In the genomic region with DNA sequence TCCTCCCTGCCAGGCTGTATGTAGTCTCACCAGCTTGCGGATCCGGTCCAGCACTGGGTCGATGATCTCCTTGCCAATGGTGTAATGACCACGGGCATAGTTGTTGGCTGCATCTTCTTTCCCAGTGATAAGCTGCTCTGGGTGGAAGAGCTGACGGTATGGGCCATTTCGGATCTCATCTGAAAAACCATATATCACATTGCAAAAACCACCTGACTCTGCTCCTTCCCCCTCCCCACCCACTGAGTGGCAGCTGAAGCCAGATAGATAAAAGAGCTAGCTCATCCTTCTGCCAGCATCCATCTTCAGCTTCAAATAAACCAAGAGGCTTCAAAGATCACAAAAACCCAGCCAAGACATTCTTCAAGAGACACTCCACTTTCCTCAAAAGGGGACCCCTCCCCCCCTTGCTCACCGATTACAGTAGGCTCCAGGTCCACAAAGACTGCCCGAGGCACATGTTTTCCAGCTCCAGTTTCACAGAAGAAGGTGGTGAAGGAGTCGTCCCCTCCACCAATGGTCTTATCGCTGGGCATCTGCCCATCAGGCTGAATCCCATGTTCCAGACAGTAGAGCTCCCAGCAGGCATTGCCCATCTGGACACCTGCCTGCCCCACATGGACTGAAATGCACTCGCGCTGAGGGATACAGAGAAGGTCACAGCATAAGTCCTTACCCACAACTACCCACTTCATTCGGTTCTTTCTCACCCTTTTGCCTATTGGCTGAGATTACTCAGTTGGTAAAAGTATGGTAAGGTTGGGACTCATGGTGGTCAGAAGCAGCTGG, we compare ENCODE assay signal across 8 mouse cellular contexts. TPM values are rescaled to one million over a fixed set of nuclear protein-coding genes. Genes with fewer than 3 reads are reported as not detected.
A peak's percentile ranks its signal among the peaks of the same experiment; 100 is the strongest.
DNase-seq lines count a peak whose midpoint lies in the region; ATAC-seq and TF ChIP-seq lines count a peak whose summit lies in the region.

No protein-coding gene starts in this region.

- no peaks in the 10 kb centered on the region; the same call in 1 of the 2 replicates for H3K9me3 ChIP-seq in erythroblast, embryonic 14.5 days (ENCODE audit: control insufficient read depth, low read length)
- H3K9me3 ChIP-seq in intestine, embryonic 16.5 days (ENCODE audit: control insufficient read depth, low read length) = no peaks in the 10 kb centered on the region
- H3K9me3 ChIP-seq in midbrain, embryonic 10.5 days (replicated peaks) = no peaks in the 10 kb centered on the region

- H3K4me3 ChIP-seq in spleen, adult 2 months (ENCODE audit: extremely low read depth, insufficient read depth, insufficient read length) = peak overlapping the region; percentile 86
- peak overlapping the region; percentile 85 for H3K4me3 ChIP-seq in erythroblast, embryonic 14.5 days (replicated peaks)
- H3K4me3 ChIP-seq in intestine, embryonic 16.5 days (ENCODE audit: low read length) = peak overlapping the region; percentile 64
- no peak overlapping the region for H3K4me3 ChIP-seq in midbrain, embryonic 10.5 days

- no peak for ATAC-seq in intestine, embryonic 16.5 days

- peaks cover 24% of the 10 kb centered on the region; the same call in 1 of the 2 replicates for H3K4me1 ChIP-seq in spleen, adult 2 months (ENCODE audit: control insufficient read depth, insufficient read depth, insufficient read length)
- peaks cover 80% of the 10 kb centered on the region for H3K4me1 ChIP-seq in erythroblast, embryonic 14.5 days (ENCODE audit: control insufficient read depth)
- peaks cover 46% of the 10 kb centered on the region for H3K4me1 ChIP-seq in intestine, embryonic 16.5 days (ENCODE audit: control insufficient read depth, insufficient read depth, low read length)
- H3K4me1 ChIP-seq in midbrain, embryonic 10.5 days = peaks cover 34% of the 10 kb centered on the region

- no peak for DNase-seq in spleen, adult 2 months (ENCODE audit: low read depth in 1 of 2, low spot score in 2 of 2)
- no peak for DNase-seq in spleen, adult 18-20 months
- peak; percentile 66 to 71 for DNase-seq in spleen, postnatal 4 days (ENCODE audit: low spot score in 2 of 2)
- DNase-seq in midbrain, embryonic 10.5 days (ENCODE audit: low spot score) = no peak
- no peak for DNase-seq in lung, postnatal 14 days
- no peak for DNase-seq in urinary bladder, adult 2 months (ENCODE audit: low spot score)

- 55% methylated on average over 13 of the region's 13 CpGs for WGBS in spleen, adult 2 months
- 74% methylated on average over 13 of the region's 13 CpGs for WGBS in intestine, embryonic 16.5 days
- 82% methylated on average over 13 of the region's 13 CpGs for WGBS in midbrain, embryonic 10.5 days

- TF ChIP-seq POLR2A in spleen, adult 2 months (IDR thresholded peaks at IDR 0.05; ENCODE audit: low read depth, low read length) = no peak

- peaks cover 20% of the 10 kb centered on the region for H3K36me3 ChIP-seq in spleen, adult 2 months (ENCODE audit: control insufficient read depth, insufficient read depth, low read length)
- peaks cover 61% of the 10 kb centered on the region for H3K36me3 ChIP-seq in erythroblast, embryonic 14.5 days (ENCODE audit: control insufficient read depth)
- peaks cover 21% of the 10 kb centered on the region for H3K36me3 ChIP-seq in intestine, embryonic 16.5 days (ENCODE audit: control insufficient read depth, insufficient read depth, low read length)
- H3K36me3 ChIP-seq in midbrain, embryonic 10.5 days = peaks cover 41% of the 10 kb centered on the region

- H3K9ac ChIP-seq in intestine, embryonic 16.5 days (ENCODE audit: low read depth, low read length) = peak overlapping the region; percentile 39

- peak overlapping the region; percentile 99 for H3K4me2 ChIP-seq in intestine, embryonic 16.5 days (ENCODE audit: low read depth, low read length)

- H3K27me3 ChIP-seq in spleen, adult 2 months (ENCODE audit: control insufficient read depth, insufficient read depth, low read length) = no peaks in the 10 kb centered on the region
- H3K27me3 ChIP-seq in erythroblast, embryonic 14.5 days (ENCODE audit: control insufficient read depth) = peaks cover 27% of the 10 kb centered on the region
- H3K27me3 ChIP-seq in intestine, embryonic 16.5 days (replicated peaks; ENCODE audit: control insufficient read depth, insufficient read depth, low read length) = peaks cover 21% of the 10 kb centered on the region; the same call in 1 of the 2 replicates
- H3K27me3 ChIP-seq in midbrain, embryonic 10.5 days (ENCODE audit: low read depth, poor library complexity, severe bottlenecking) = peaks cover 68% of the 10 kb centered on the region

- TF ChIP-seq CTCF in spleen, adult 2 months (IDR thresholded peaks at IDR 0.05; ENCODE audit: extremely low read depth, insufficient read depth, insufficient read length, insufficient replicate concordance) = no peak

- peak overlapping the region; percentile 50 for H3K27ac ChIP-seq in spleen, adult 2 months (ENCODE audit: insufficient read depth, low read length)
- peak overlapping the region; percentile 80 for H3K27ac ChIP-seq in intestine, embryonic 16.5 days (ENCODE audit: low read length)
- no peak overlapping the region for H3K27ac ChIP-seq in midbrain, embryonic 10.5 days (replicated peaks)

RNA-seq across cellular contexts. Expression of a gene that starts 2.7 kb away (rescaled TPM):
- polyA plus RNA-seq in spleen, adult 2 months (2012; rRNA removed) = 123 and 132 TPM in 2 replicates
- polyA plus RNA-seq in erythroblast, embryonic 14.5 days (2012) = 5.9 and 9.5 TPM in 2 replicates
- 137 and 151 TPM in 2 replicates for polyA plus RNA-seq in intestine, embryonic 16.5 days (2015; fragmentation: Nextera tagmentation; extraction: Ambion mirVana)
- polyA plus RNA-seq in midbrain, embryonic 10.5 days (2016; fragmentation: Nextera tagmentation; extraction: Ambion mirVana) = 9.0 and 10.0 TPM in 2 replicates
- 29.2 and 60.9 TPM in 2 replicates for polyA plus RNA-seq in urinary bladder, adult 2 months (2012; rRNA removed)

RNA-seq across cellular contexts. Expression of a gene that starts 6.4 kb away (rescaled TPM):
- 121 and 131 TPM in 2 replicates for polyA plus RNA-seq in spleen, adult 2 months (2012; rRNA removed)
- polyA plus RNA-seq in erythroblast, embryonic 14.5 days (2012) = 13.2 and 18.8 TPM in 2 replicates
- polyA plus RNA-seq in intestine, embryonic 16.5 days (2015; fragmentation: Nextera tagmentation; extraction: Ambion mirVana) = 108 and 120 TPM in 2 replicates
- polyA plus RNA-seq in midbrain, embryonic 10.5 days (2016; fragmentation: Nextera tagmentation; extraction: Ambion mirVana) = 142 and 154 TPM in 2 replicates
- 149 and 188 TPM in 2 replicates for polyA plus RNA-seq in urinary bladder, adult 2 months (2012; rRNA removed)

RNA-seq across cellular contexts. Expression of a gene that starts 6.4 kb away (rescaled TPM):
- polyA plus RNA-seq in spleen, adult 2 months (2012; rRNA removed) = 5.3 and 5.7 TPM in 2 replicates
- polyA plus RNA-seq in erythroblast, embryonic 14.5 days (2012) = 0.02 and 0.62 TPM in 2 replicates
- 9.2 and 10.1 TPM in 2 replicates for polyA plus RNA-seq in intestine, embryonic 16.5 days (2015; fragmentation: Nextera tagmentation; extraction: Ambion mirVana)
- polyA plus RNA-seq in midbrain, embryonic 10.5 days (2016; fragmentation: Nextera tagmentation; extraction: Ambion mirVana) = 14.8 and 16.0 TPM in 2 replicates
- 28.9 and 33.6 TPM in 2 replicates for polyA plus RNA-seq in urinary bladder, adult 2 months (2012; rRNA removed)

RNA-seq across cellular contexts. Expression of a gene that starts 14.9 kb away (rescaled TPM):
- 0.19 TPM in 1 of 2 replicates, not detected in the other for polyA plus RNA-seq in spleen, adult 2 months (2012; rRNA removed)
- not detected in 2 replicates for polyA plus RNA-seq in erythroblast, embryonic 14.5 days (2012)
- polyA plus RNA-seq in intestine, embryonic 16.5 days (2015; fragmentation: Nextera tagmentation; extraction: Ambion mirVana) = not detected in 2 replicates
- not detected in 2 replicates for polyA plus RNA-seq in midbrain, embryonic 10.5 days (2016; fragmentation: Nextera tagmentation; extraction: Ambion mirVana)
- polyA plus RNA-seq in urinary bladder, adult 2 months (2012; rRNA removed) = not detected in 2 replicates

RNA-seq across cellular contexts. Expression of a gene that starts 19.2 kb away (rescaled TPM):
- 32.6 and 45.8 TPM in 2 replicates for polyA plus RNA-seq in spleen, adult 2 months (2012; rRNA removed)
- 24.2 and 27.6 TPM in 2 replicates for polyA plus RNA-seq in erythroblast, embryonic 14.5 days (2012)
- polyA plus RNA-seq in intestine, embryonic 16.5 days (2015; fragmentation: Nextera tagmentation; extraction: Ambion mirVana) = 20.9 and 24.3 TPM in 2 replicates
- polyA plus RNA-seq in midbrain, embryonic 10.5 days (2016; fragmentation: Nextera tagmentation; extraction: Ambion mirVana) = 27.5 and 27.9 TPM in 2 replicates
- polyA plus RNA-seq in urinary bladder, adult 2 months (2012; rRNA removed) = 34.6 and 37.8 TPM in 2 replicates

Comparison
In these comparisons a context has a peak if more than half of its experiments do, and no peak if none do; other contexts are left out.
1. DNase-seq: peak in spleen, postnatal 4 days (2 of 2); none in spleen, adult 2 months (0 of 2), spleen, adult 18-20 months (0 of 2), midbrain, embryonic 10.5 days (single experiment), lung, postnatal 14 days (single experiment) and urinary bladder, adult 2 months (single experiment).